Mouse (Mus musculus): ENCODE data around the gene Pxt1.

DNA sequence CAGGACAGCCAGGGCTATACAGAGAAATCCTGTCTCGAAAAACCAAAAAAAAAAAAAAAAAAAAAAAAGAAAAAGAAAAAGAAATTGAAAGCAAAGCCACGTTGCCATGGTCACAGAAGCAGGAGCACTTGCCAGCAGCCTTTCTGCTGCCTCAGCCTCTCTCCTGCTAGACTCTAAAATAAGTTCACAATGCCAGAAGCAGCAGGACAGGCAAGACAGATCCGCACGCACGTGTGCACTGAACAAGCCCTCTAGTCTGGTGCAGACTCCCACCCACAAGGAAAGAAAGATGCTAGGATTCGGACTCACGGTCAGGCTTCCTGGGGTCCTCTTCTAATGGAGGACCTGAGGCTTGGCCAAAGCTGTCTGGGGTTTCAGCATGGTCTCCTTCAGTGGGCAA lies 35.7 kb downstream of the Pxt1 start:
- TF ChIP-seq CTCF (IDR thresholded peaks at IDR 0.05; ENCODE audit: borderline replicate concordance, insufficient read depth, low read length): no peak
- no peak for TF ChIP-seq POLR2A (IDR thresholded peaks at IDR 0.05; ENCODE audit: low read depth, low read length)

Data from embryonic fibroblast, embryonic 13.5 days (primary cell).